Mouse (Mus musculus) brown adipose tissue, adult 24 weeks (tissue): ENCODE results near the gene Gna13. TPM values are rescaled to one million over a fixed set of nuclear protein-coding genes. Genes with fewer than 3 reads are reported as not detected.
"Not testable (repeated sequence)": the region's sequence is repeated elsewhere in the genome, so short reads cannot be mapped to it uniquely, and the experiment has no call there.

Experiments
- H3K27ac ChIP-seq: fragments of 200-500 bp; replicated peaks from 2 replicates; pipeline ENCODE4 v1.5.1; 2012; ENCODE audit warnings: low read depth, mild to moderate bottlenecking, low read length
- H3K4me1 ChIP-seq: fragments of 200-500 bp; 2 replicates; pipeline ENCODE4 v1.6.1; 2012; ENCODE audit warnings: low read length, mixed read lengths; ENCODE audit not compliant: control insufficient read depth, insufficient read depth, insufficient read length
- H3K4me3 ChIP-seq: fragments of 200-500 bp; 2 replicates; pipeline ENCODE4 v1.5.1; 2012; ENCODE audit warnings: low read depth, mild to moderate bottlenecking, low read length, moderate library complexity; ENCODE audit not compliant: insufficient read depth
- polyA plus RNA-seq: library from polyadenylated mRNA; stranded (reverse); fragments of >200 nt; gene quantifications from 2 replicates; pipeline ENCODE4 v1.2.4, GENCODE M21; 2012; ENCODE audit not compliant: missing spikeins, insufficient read depth, insufficient read length

The Gna13 gene
- polyA plus RNA-seq, 1 experiment, result 43.8 TPM

- no peaks in the 10 kb centered on the region for H3K4me1 ChIP-seq
- no peak overlapping the region for H3K27ac ChIP-seq
- H3K4me3 ChIP-seq, result no peak overlapping the region
Observed at GRCm38 (mm10) chr11:109339155-109339938, 23.3 kb upstream of the Gna13 start.

- H3K4me3 ChIP-seq, result no peak overlapping the region
Observed at GRCm38 (mm10) chr11:109340541-109340940, 22.1 kb upstream of the Gna13 start.

GRCm38 (mm10) chr11:109342666-109343065 lies 20.0 kb upstream of the Gna13 start:
- H3K4me3 ChIP-seq, H3K27ac ChIP-seq, H3K4me1 ChIP-seq: not testable (repeated sequence)

More at GRCm38 (mm10) chr11:109340541-109340940, 22.1 kb upstream of the Gna13 start:
- H3K27ac ChIP-seq, result no peak overlapping the region
- H3K4me1 ChIP-seq, result no peaks in the 10 kb centered on the region

- Histone ChIP-seq H3K27ac (no peak overlapping the region), H3K4me1 (peaks cover 5% of the 10 kb centered on the region; the same call in 1 of the 2 replicates), H3K4me3 (no peak overlapping the region)
Observed at GRCm38 (mm10) chr11:109343558-109343957, 19.1 kb upstream of the Gna13 start.

- Histone ChIP-seq H3K4me1 (peaks cover 5% of the 10 kb centered on the region; the same call in 1 of the 2 replicates), H3K27ac (no peak overlapping the region), H3K4me3 (no peak overlapping the region)
Observed at GRCm38 (mm10) chr11:109343991-109344599, 18.5 kb upstream of the Gna13 start.

- Histone ChIP-seq H3K27ac (no peak overlapping the region), H3K4me3 (no peak overlapping the region), H3K4me1 (peaks cover 5% of the 10 kb centered on the region; the same call in 1 of the 2 replicates)
Observed at GRCm38 (mm10) chr11:109347242-109347959, 15.2 kb upstream of the Gna13 start.

- Histone ChIP-seq H3K4me3 (no peak overlapping the region), H3K4me1 (peaks cover 5% of the 10 kb centered on the region; the same call in 1 of the 2 replicates), H3K27ac (no peak overlapping the region)
Observed at GRCm38 (mm10) chr11:109348408-109348807, 14.2 kb upstream of the Gna13 start.

- Histone ChIP-seq H3K27ac (no peak overlapping the region), H3K4me1 (peaks cover 7% of the 10 kb centered on the region; the same call in 1 of the 2 replicates), H3K4me3 (no peak overlapping the region)
Observed at GRCm38 (mm10) chr11:109349652-109350316, 12.8 kb upstream of the Gna13 start.

- H3K4me3 ChIP-seq, result no peak overlapping the region
- H3K27ac ChIP-seq, result no peak overlapping the region
- peaks cover 7% of the 10 kb centered on the region; the same call in 1 of the 2 replicates for H3K4me1 ChIP-seq
Observed at GRCm38 (mm10) chr11:109350317-109350714, 12.3 kb upstream of the Gna13 start.

- Histone ChIP-seq H3K4me1 (peaks cover 7% of the 10 kb centered on the region; the same call in 1 of the 2 replicates), H3K4me3 (no peak overlapping the region), H3K27ac (no peak overlapping the region)
Observed at GRCm38 (mm10) chr11:109351489-109351888, 11.1 kb upstream of the Gna13 start.

- 0 out of 2 replicates have a peak, but pooled peaks cover 2% of the 10 kb centered on the region for H3K4me1 ChIP-seq
- H3K27ac ChIP-seq, result no peak overlapping the region
- H3K4me3 ChIP-seq, result no peak overlapping the region
Observed at GRCm38 (mm10) chr11:109353391-109354235, 9.0 kb upstream of the Gna13 start.

GRCm38 (mm10) chr11:109354236-109354613 lies 8.4 kb upstream of the Gna13 start:
- no peak overlapping the region for H3K4me3 ChIP-seq
- H3K4me1 ChIP-seq, result 0 out of 2 replicates have a peak, but pooled peaks cover 2% of the 10 kb centered on the region
- no peak overlapping the region for H3K27ac ChIP-seq

- 0 out of 2 replicates have a peak, but pooled peaks cover 2% of the 10 kb centered on the region for H3K4me1 ChIP-seq
- no peak overlapping the region for H3K27ac ChIP-seq
- no peak overlapping the region for H3K4me3 ChIP-seq
Observed at GRCm38 (mm10) chr11:109355771-109356388, 6.8 kb upstream of the Gna13 start.

- Histone ChIP-seq H3K4me3 (no peak overlapping the region), H3K4me1 (0 out of 2 replicates have a peak, but pooled peaks cover 2% of the 10 kb centered on the region), H3K27ac (no peak overlapping the region)
Observed at GRCm38 (mm10) chr11:109357171-109357570, 5.5 kb upstream of the Gna13 start.
